Mouse (Mus musculus) midbrain, embryonic 14.5 days (tissue): ENCODE measurements around the gene Nf1. TPM values are rescaled to one million over a fixed set of nuclear protein-coding genes. Genes with fewer than 3 reads are reported as not detected.

ENCODE experiments used
- ATAC-seq: fragments of 200-750 bp; cut with Nextera tagmentation; 2 replicates; pipeline ENCODE4 v1.8.0; 2017; ENCODE audit warnings: moderate number of reproducible peaks, moderate library complexity; ENCODE audit not compliant: low FRiP score, low TSS enrichment
- DNase-seq: peaks from one replicate; pipeline ENCODE4 v3.0.0-alpha.2; 2015
- H3K27ac ChIP-seq: fragments of 300-500 bp; sonication (generic); replicated peaks from 2 replicates; pipeline ENCODE4 v1.5.1; 2014; ENCODE audit warnings: mild to moderate bottlenecking, low read depth, low read length, moderate library complexity
- H3K27me3 ChIP-seq: fragments of 300-500 bp; sonication (generic); 2 replicates; pipeline ENCODE4 v1.6.1; 2014; ENCODE audit warnings: low read length, control low read depth, mixed read lengths; ENCODE audit not compliant: control insufficient read depth, insufficient read depth
- H3K36me3 ChIP-seq: fragments of 300-500 bp; sonication (generic); 2 replicates; pipeline ENCODE4 v1.6.1; 2014; ENCODE audit warnings: low read length, control low read depth; ENCODE audit not compliant: control insufficient read depth, insufficient read depth
- H3K4me1 ChIP-seq: fragments of 300-500 bp; sonication (generic); 2 replicates; pipeline ENCODE4 v1.6.1; 2014; ENCODE audit warnings: mild to moderate bottlenecking, antibody characterized with exemption, low read length, control low read depth; ENCODE audit not compliant: control insufficient read depth, insufficient read depth
- H3K4me2 ChIP-seq: fragments of 300-500 bp; sonication (generic); 2 replicates; pipeline ENCODE4 v1.6.1; 2014; ENCODE audit warnings: mild to moderate bottlenecking, low read length, moderate library complexity
- H3K4me3 ChIP-seq: fragments of 300-500 bp; sonication (generic); replicated peaks from 2 replicates; pipeline ENCODE4 v1.5.1; 2014; ENCODE audit warnings: low read depth, low read length
- H3K9ac ChIP-seq: fragments of 300-500 bp; sonication (generic); replicated peaks from 2 replicates; pipeline ENCODE4 v1.6.1; 2014; ENCODE audit warnings: mild to moderate bottlenecking, low read length, moderate library complexity
- H3K9me3 ChIP-seq: fragments of 300-500 bp; sonication (generic); 2 replicates; pipeline ENCODE4 v1.6.1; 2016; ENCODE audit warnings: low read length, control low read depth, mixed read lengths; ENCODE audit not compliant: control insufficient read depth
- WGBS: fragments of 180-500 bp; shearing (Covaris S2); extraction: QIAGEN DNeasy Blood & Tissue Kit; methylation state at CpG from one replicate; pipeline ENCODE4 v1.1.7; 2014; 5-methylcytosine and 5-hydroxymethylcytosine counted together
- polyA plus RNA-seq: library from polyadenylated mRNA; unstranded; fragments of >200 nt; fragmentation: Nextera tagmentation; extraction: Ambion mirVana; gene quantifications from 2 replicates; pipeline ENCODE4 v1.2.1, GENCODE M21; 2014

Gene Nf1
- polyA plus RNA-seq, 1 experiment from 2014 or later = 15.6 TPM

GRCm38 (mm10) chr11:79581257-79581656, 241.8 kb downstream of the Nf1 start:
- H3K9ac ChIP-seq = no peak overlapping the region
- H3K4me3 ChIP-seq = no peak overlapping the region
- H3K27ac ChIP-seq = no peak overlapping the region
- no peak overlapping the region for H3K4me2 ChIP-seq
- H3K36me3 ChIP-seq = peaks cover 21% of the 10 kb centered on the region
- no peaks in the 10 kb centered on the region for H3K4me1 ChIP-seq
- no peaks in the 10 kb centered on the region for H3K27me3 ChIP-seq
- 91% methylated on average over 6 of the region's 6 CpGs for WGBS
- no peaks in the 10 kb centered on the region for H3K9me3 ChIP-seq
- ATAC-seq (no peak), DNase-seq (no peak)

DNA sequence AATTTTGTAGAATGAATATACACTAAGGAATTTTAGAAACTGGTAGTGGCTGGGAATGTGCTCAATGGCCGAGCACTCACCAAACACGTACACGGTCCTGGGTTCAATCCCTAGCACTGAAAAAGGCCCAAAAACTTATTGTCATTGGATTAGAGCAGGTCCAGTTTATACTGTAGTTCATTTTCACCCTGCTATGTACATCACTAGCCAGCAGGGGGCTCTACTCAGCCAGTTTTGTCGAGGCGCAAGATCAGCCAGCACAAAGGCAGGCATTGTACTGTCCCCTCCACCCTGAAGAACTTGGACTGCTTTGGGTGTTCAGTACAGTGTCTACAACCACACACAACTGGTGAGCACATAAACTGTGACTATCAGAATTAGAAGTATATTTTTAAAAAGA, 244.7 kb downstream of the Nf1 start:
- Histone ChIP-seq H3K4me3 (no peak overlapping the region), H3K9me3 (no peaks in the 10 kb centered on the region), H3K27me3 (no peaks in the 10 kb centered on the region), H3K9ac (no peak overlapping the region), H3K4me1 (no peaks in the 10 kb centered on the region), H3K27ac (no peak overlapping the region), H3K36me3 (peaks cover 7% of the 10 kb centered on the region; the same call in 1 of the 2 replicates), H3K4me2 (no peak overlapping the region)
- 7% methylated on average over 5 of the region's 5 CpGs for WGBS
- ATAC-seq = peak; percentile 64
- DNase-seq = peak; percentile 91

- H3K27ac ChIP-seq = no peak overlapping the region
- H3K9me3 ChIP-seq = no peaks in the 10 kb centered on the region
- ATAC-seq (no peak), DNase-seq (peak; percentile 48)
- no peaks in the 10 kb centered on the region for H3K27me3 ChIP-seq
- H3K36me3 ChIP-seq = no peaks in the 10 kb centered on the region
- 52% methylated on average over 14 of the region's 14 CpGs for WGBS
- no peak overlapping the region for H3K9ac ChIP-seq
- no peak overlapping the region for H3K4me3 ChIP-seq
- no peak overlapping the region for H3K4me2 ChIP-seq
- H3K4me1 ChIP-seq = peaks cover 28% of the 10 kb centered on the region
Measured at GRCm38 (mm10) chr11:79589317-79590075, 250.0 kb downstream of the Nf1 start.

DNA sequence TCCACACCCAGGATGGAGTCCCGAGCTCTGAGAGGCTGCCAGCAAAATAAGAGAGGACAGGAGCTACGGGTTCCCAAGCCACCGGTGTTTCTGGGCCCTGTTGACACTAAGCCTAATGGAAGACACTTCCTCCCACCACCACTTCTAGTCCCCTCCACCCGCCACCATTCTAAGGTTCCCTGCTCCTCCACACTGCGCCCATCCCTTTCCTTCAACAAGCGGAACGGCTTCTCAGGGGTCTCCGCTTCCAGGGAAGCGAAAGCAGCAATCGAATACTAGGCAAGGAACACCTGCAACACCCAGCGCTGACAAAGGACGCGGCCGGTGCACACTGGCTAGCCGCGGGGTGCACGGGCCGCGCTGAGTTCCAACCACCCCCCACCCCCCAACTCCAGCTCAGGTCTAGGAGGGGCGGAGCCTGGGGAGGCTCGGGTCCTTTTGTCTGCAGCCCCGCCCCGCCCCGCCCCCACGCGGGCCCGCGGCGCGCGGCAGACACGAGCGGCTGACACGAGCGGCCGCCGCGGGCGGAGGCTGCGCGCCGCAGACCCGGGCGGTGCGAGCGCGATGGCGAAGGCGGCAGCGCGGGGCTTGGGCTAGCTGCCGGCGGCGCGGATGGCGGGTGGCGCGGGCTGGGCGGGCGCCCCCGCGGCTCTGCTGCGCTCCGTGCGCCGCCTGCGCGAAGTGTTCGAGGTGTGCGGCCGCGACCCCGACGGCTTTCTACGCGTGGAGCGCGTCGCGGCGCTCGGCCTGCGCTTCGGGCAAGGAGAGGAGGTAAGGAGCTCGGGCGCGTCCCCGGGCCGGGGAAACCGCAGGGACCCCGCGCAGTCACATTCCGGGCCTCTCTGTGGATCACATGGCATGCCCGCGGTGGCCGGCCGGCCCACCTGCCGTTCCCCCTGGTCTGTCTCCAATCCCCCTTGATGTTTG, 251.4 kb downstream of the Nf1 start, which contains the start of gene Rab11fip4:
TSS of gene Rab11fip4 (plus strand) at position 549 of the 927 bp plus-strand sequence.
- peak; percentile 91 for DNase-seq
- H3K27me3 ChIP-seq = no peaks in the 10 kb centered on the region
- under 1% methylated on average over 92 of the region's 98 CpGs for WGBS
- no peaks in the 10 kb centered on the region for H3K36me3 ChIP-seq
- peaks cover 34% of the 10 kb centered on the region for H3K4me1 ChIP-seq
- H3K9ac ChIP-seq = peak within 1 kb of the TSS; percentile 93
- H3K4me3 ChIP-seq = peak within 1 kb of the TSS; percentile 68
- peak; percentile 86 for ATAC-seq
- H3K27ac ChIP-seq = peak within 1 kb of the TSS; percentile 87
- peak within 1 kb of the TSS; percentile 74 for H3K4me2 ChIP-seq
- no peaks in the 10 kb centered on the region for H3K9me3 ChIP-seq

DNA sequence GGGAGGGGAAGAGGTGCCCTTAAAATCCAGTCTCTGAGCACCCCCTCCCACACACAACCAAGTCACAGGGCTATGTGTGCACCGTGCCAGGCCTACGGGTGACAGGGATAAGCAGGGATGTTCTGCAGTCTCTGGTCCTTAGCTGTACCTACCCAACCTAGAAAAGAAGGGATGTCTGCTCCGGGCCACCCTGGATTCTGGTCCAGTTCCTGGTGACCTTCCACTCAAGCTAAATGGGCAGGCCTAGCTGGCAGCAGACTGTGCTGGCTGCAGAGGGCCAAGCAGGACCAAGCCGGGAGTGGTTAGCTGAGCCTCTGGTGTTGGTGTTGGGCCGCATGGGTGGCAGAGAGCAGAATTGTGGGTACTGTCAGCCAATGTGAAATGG, 252.1 kb downstream of the Nf1 start:
- Histone ChIP-seq H3K27me3 (no peaks in the 10 kb centered on the region), H3K36me3 (no peaks in the 10 kb centered on the region), H3K4me2 (peak overlapping the region; percentile 74), H3K27ac (peak overlapping the region; percentile 87), H3K9ac (peak overlapping the region; percentile 93), H3K4me1 (peaks cover 34% of the 10 kb centered on the region), H3K9me3 (no peaks in the 10 kb centered on the region), H3K4me3 (peak overlapping the region; percentile 68)
- WGBS = 13% methylated on average over 5 of the region's 5 CpGs
- ATAC-seq (0 out of 2 replicates have a peak, but pooled peaks have one; percentile 35), DNase-seq (no peak)

DNA sequence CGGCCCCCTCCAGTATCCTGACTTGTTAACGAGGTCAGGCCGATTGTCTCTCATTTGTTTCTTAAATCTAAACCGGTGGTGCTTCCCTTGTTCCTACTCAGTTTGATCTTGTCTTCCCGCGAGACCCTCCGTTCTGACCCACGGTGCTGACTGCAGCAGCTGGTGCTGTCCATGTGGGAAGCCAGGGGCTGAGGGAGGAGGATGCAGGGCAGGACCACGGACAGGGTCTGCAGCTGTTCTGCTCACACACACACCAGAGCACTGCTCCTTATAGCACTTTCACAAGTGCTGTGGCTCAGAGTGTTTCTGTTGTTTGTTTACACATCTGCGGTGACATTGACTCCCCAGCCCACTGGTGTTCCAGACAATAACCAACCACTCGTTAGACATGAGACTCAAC, 254.0 kb downstream of the Nf1 start:
- Histone ChIP-seq H3K4me1 (peaks cover 34% of the 10 kb centered on the region), H3K4me2 (peak overlapping the region; percentile 74), H3K4me3 (peak overlapping the region; percentile 68; the same call in 1 of the 2 replicates), H3K9me3 (no peaks in the 10 kb centered on the region), H3K36me3 (no peaks in the 10 kb centered on the region), H3K9ac (no peak overlapping the region; the same call in 1 of the 2 replicates), H3K27me3 (no peaks in the 10 kb centered on the region), H3K27ac (no peak overlapping the region)
- WGBS = 35% methylated on average over 11 of the region's 11 CpGs
- ATAC-seq = no peak
- peak; percentile 39 for DNase-seq

- Histone ChIP-seq H3K4me2 (no peak overlapping the region), H3K27me3 (no peaks in the 10 kb centered on the region), H3K4me1 (peaks cover 45% of the 10 kb centered on the region), H3K9ac (no peak overlapping the region), H3K36me3 (no peaks in the 10 kb centered on the region), H3K27ac (peak overlapping the region; percentile 50; the same call in 1 of the 2 replicates), H3K4me3 (no peak overlapping the region), H3K9me3 (no peaks in the 10 kb centered on the region)
- ATAC-seq (no peak), DNase-seq (no peak)
- 47% methylated on average over 2 of the region's 2 CpGs for WGBS
Measured at GRCm38 (mm10) chr11:79610454-79610853, 271.0 kb downstream of the Nf1 start.

GRCm38 (mm10) chr11:79611011-79611666, 271.6 kb downstream of the Nf1 start:
- Histone ChIP-seq H3K27me3 (no peaks in the 10 kb centered on the region), H3K27ac (peak overlapping the region; percentile 50), H3K36me3 (no peaks in the 10 kb centered on the region), H3K4me3 (no peak overlapping the region), H3K9ac (no peak overlapping the region), H3K4me2 (peak overlapping the region; percentile 8; the same call in 1 of the 2 replicates), H3K4me1 (peaks cover 45% of the 10 kb centered on the region), H3K9me3 (no peaks in the 10 kb centered on the region)
- DNase-seq = peak; percentile 70
- WGBS = 3% methylated on average over 13 of the region's 13 CpGs
- ATAC-seq = 0 out of 2 replicates have a peak, but pooled peaks have one; percentile 11
